Mouse (Mus musculus): ENCODE results near the gene Fcho2. TPM values are rescaled to one million over a fixed set of nuclear protein-coding genes. Genes with fewer than 3 reads are reported as not detected.

Gene Fcho2
- polyA plus RNA-seq, 1 experiment from 2014 or later: 23.0 TPM

- no peak overlapping the region for H3K27ac ChIP-seq (ENCODE audit: low read length)
- 93% methylated on average over 6 of the region's 6 CpGs for WGBS
- H3K4me3 ChIP-seq (ENCODE audit: low read depth, low read length): no peak overlapping the region
- H3K9me3 ChIP-seq (replicated peaks; ENCODE audit: control insufficient read depth, low read length, poor library complexity, severe bottlenecking): no peaks in the 10 kb centered on the region
- no peak overlapping the region for H3K9ac ChIP-seq (ENCODE audit: low read depth, low read length)
- peaks cover 18% of the 10 kb centered on the region for H3K36me3 ChIP-seq (ENCODE audit: control insufficient read depth, insufficient read depth, low read length)
- no peaks in the 10 kb centered on the region for H3K27me3 ChIP-seq (ENCODE audit: control insufficient read depth, insufficient read depth, low read depth, low read length)
- H3K4me1 ChIP-seq (ENCODE audit: control insufficient read depth, insufficient read depth, low read length): no peaks in the 10 kb centered on the region
- H3K4me2 ChIP-seq (ENCODE audit: low read length): no peak overlapping the region
- ATAC-seq: no peak
Measured at GRCm38 (mm10) chr13:98743214-98743613, 72.0 kb downstream of the Fcho2 start.

- WGBS: 94% methylated on average over 2 of the region's 2 CpGs
- Histone ChIP-seq H3K9me3 (replicated peaks; ENCODE audit: control insufficient read depth, low read length, poor library complexity, severe bottlenecking) (no peaks in the 10 kb centered on the region), H3K27ac (ENCODE audit: low read length) (no peak overlapping the region), H3K36me3 (ENCODE audit: control insufficient read depth, insufficient read depth, low read length) (peaks cover 7% of the 10 kb centered on the region; the same call in 1 of the 2 replicates), H3K4me2 (ENCODE audit: low read length) (no peak overlapping the region), H3K27me3 (ENCODE audit: control insufficient read depth, insufficient read depth, low read depth, low read length) (no peaks in the 10 kb centered on the region), H3K4me3 (ENCODE audit: low read depth, low read length) (no peak overlapping the region), H3K9ac (ENCODE audit: low read depth, low read length) (no peak overlapping the region), H3K4me1 (ENCODE audit: control insufficient read depth, insufficient read depth, low read length) (no peaks in the 10 kb centered on the region)
- no peak for ATAC-seq
Measured at GRCm38 (mm10) chr13:98738213-98738612, 77.0 kb downstream of the Fcho2 start.

- H3K27ac ChIP-seq (ENCODE audit: low read length): no peak overlapping the region
- no peaks in the 10 kb centered on the region for H3K9me3 ChIP-seq (replicated peaks; ENCODE audit: control insufficient read depth, low read length, poor library complexity, severe bottlenecking)
- H3K27me3 ChIP-seq (ENCODE audit: control insufficient read depth, insufficient read depth, low read depth, low read length): no peaks in the 10 kb centered on the region
- 48% methylated on average over 3 of the region's 3 CpGs for WGBS
- ATAC-seq: no peak
- H3K9ac ChIP-seq (ENCODE audit: low read depth, low read length): no peak overlapping the region
- H3K4me3 ChIP-seq (ENCODE audit: low read depth, low read length): no peak overlapping the region
- H3K4me2 ChIP-seq (ENCODE audit: low read length): no peak overlapping the region
- peaks cover 9% of the 10 kb centered on the region; the same call in 1 of the 2 replicates for H3K36me3 ChIP-seq (ENCODE audit: control insufficient read depth, insufficient read depth, low read length)
- no peaks in the 10 kb centered on the region for H3K4me1 ChIP-seq (ENCODE audit: control insufficient read depth, insufficient read depth, low read length)
Measured at GRCm38 (mm10) chr13:98733292-98733691, 82.0 kb downstream of the Fcho2 start.

- Histone ChIP-seq H3K4me2 (ENCODE audit: low read length) (no peak overlapping the region), H3K36me3 (ENCODE audit: control insufficient read depth, insufficient read depth, low read length) (peaks cover 12% of the 10 kb centered on the region; the same call in 1 of the 2 replicates), H3K9ac (ENCODE audit: low read depth, low read length) (no peak overlapping the region), H3K4me3 (ENCODE audit: low read depth, low read length) (no peak overlapping the region), H3K4me1 (ENCODE audit: control insufficient read depth, insufficient read depth, low read length) (no peaks in the 10 kb centered on the region), H3K27ac (ENCODE audit: low read length) (no peak overlapping the region), H3K27me3 (ENCODE audit: control insufficient read depth, insufficient read depth, low read depth, low read length) (no peaks in the 10 kb centered on the region), H3K9me3 (replicated peaks; ENCODE audit: control insufficient read depth, low read length, poor library complexity, severe bottlenecking) (no peaks in the 10 kb centered on the region)
- 93% methylated on average over 1 of the region's 1 CpGs for WGBS
- ATAC-seq: no peak
Measured at GRCm38 (mm10) chr13:98729271-98730062, 85.8 kb downstream of the Fcho2 start.

- no peak overlapping the region for H3K4me3 ChIP-seq (ENCODE audit: low read depth, low read length)
- no peaks in the 10 kb centered on the region for H3K27me3 ChIP-seq (ENCODE audit: control insufficient read depth, insufficient read depth, low read depth, low read length)
- H3K36me3 ChIP-seq (ENCODE audit: control insufficient read depth, insufficient read depth, low read length): peaks cover 6% of the 10 kb centered on the region; the same call in 1 of the 2 replicates
- no peak overlapping the region for H3K9ac ChIP-seq (ENCODE audit: low read depth, low read length)
- 57% methylated on average over 4 of the region's 4 CpGs for WGBS
- no peaks in the 10 kb centered on the region for H3K9me3 ChIP-seq (replicated peaks; ENCODE audit: control insufficient read depth, low read length, poor library complexity, severe bottlenecking)
- ATAC-seq: no peak
- H3K4me2 ChIP-seq (ENCODE audit: low read length): no peak overlapping the region
- no peak overlapping the region for H3K27ac ChIP-seq (ENCODE audit: low read length)
- H3K4me1 ChIP-seq (ENCODE audit: control insufficient read depth, insufficient read depth, low read length): no peaks in the 10 kb centered on the region
Measured at GRCm38 (mm10) chr13:98726494-98726893, 88.8 kb downstream of the Fcho2 start.

GRCm38 (mm10) chr13:98723430-98723829 lies 91.8 kb downstream of the Fcho2 start:
- Histone ChIP-seq H3K4me2 (ENCODE audit: low read length) (no peak overlapping the region), H3K27ac (ENCODE audit: low read length) (no peak overlapping the region), H3K9ac (ENCODE audit: low read depth, low read length) (no peak overlapping the region), H3K27me3 (ENCODE audit: control insufficient read depth, insufficient read depth, low read depth, low read length) (no peaks in the 10 kb centered on the region), H3K9me3 (replicated peaks; ENCODE audit: control insufficient read depth, low read length, poor library complexity, severe bottlenecking) (no peaks in the 10 kb centered on the region), H3K4me3 (ENCODE audit: low read depth, low read length) (no peak overlapping the region), H3K4me1 (ENCODE audit: control insufficient read depth, insufficient read depth, low read length) (no peaks in the 10 kb centered on the region), H3K36me3 (ENCODE audit: control insufficient read depth, insufficient read depth, low read length) (peaks cover 6% of the 10 kb centered on the region; the same call in 1 of the 2 replicates)
- ATAC-seq: no peak
- 96% methylated on average over 1 of the region's 1 CpGs for WGBS

GRCm38 (mm10) chr13:98722296-98722695 lies 93.0 kb downstream of the Fcho2 start:
- no peaks in the 10 kb centered on the region for H3K9me3 ChIP-seq (replicated peaks; ENCODE audit: control insufficient read depth, low read length, poor library complexity, severe bottlenecking)
- H3K4me3 ChIP-seq (ENCODE audit: low read depth, low read length): no peak overlapping the region
- H3K4me1 ChIP-seq (ENCODE audit: control insufficient read depth, insufficient read depth, low read length): no peaks in the 10 kb centered on the region
- peaks cover 6% of the 10 kb centered on the region; the same call in 1 of the 2 replicates for H3K36me3 ChIP-seq (ENCODE audit: control insufficient read depth, insufficient read depth, low read length)
- no peak overlapping the region for H3K9ac ChIP-seq (ENCODE audit: low read depth, low read length)
- no peak overlapping the region for H3K27ac ChIP-seq (ENCODE audit: low read length)
- H3K4me2 ChIP-seq (ENCODE audit: low read length): no peak overlapping the region
- ATAC-seq: no peak
- no peaks in the 10 kb centered on the region for H3K27me3 ChIP-seq (ENCODE audit: control insufficient read depth, insufficient read depth, low read depth, low read length)
- 45% methylated on average over 1 of the region's 1 CpGs for WGBS

- no peaks in the 10 kb centered on the region for H3K4me1 ChIP-seq (ENCODE audit: control insufficient read depth, insufficient read depth, low read length)
- H3K4me2 ChIP-seq (ENCODE audit: low read length): no peak overlapping the region
- ATAC-seq: no peak
- no peak overlapping the region for H3K9ac ChIP-seq (ENCODE audit: low read depth, low read length)
- H3K27me3 ChIP-seq (ENCODE audit: control insufficient read depth, insufficient read depth, low read depth, low read length): no peaks in the 10 kb centered on the region
- H3K9me3 ChIP-seq (replicated peaks; ENCODE audit: control insufficient read depth, low read length, poor library complexity, severe bottlenecking): no peaks in the 10 kb centered on the region
- H3K4me3 ChIP-seq (ENCODE audit: low read depth, low read length): no peak overlapping the region
- H3K27ac ChIP-seq (ENCODE audit: low read length): no peak overlapping the region
- H3K36me3 ChIP-seq (ENCODE audit: control insufficient read depth, insufficient read depth, low read length): no peaks in the 10 kb centered on the region
- WGBS: 90% methylated on average over 8 of the region's 8 CpGs
Measured at GRCm38 (mm10) chr13:98716176-98716575, 99.1 kb downstream of the Fcho2 start.

GRCm38 (mm10) chr13:98715443-98715990 lies 99.7 kb downstream of the Fcho2 start:
- Histone ChIP-seq H3K27me3 (ENCODE audit: control insufficient read depth, insufficient read depth, low read depth, low read length) (no peaks in the 10 kb centered on the region), H3K27ac (ENCODE audit: low read length) (no peak overlapping the region), H3K4me2 (ENCODE audit: low read length) (no peak overlapping the region), H3K9ac (ENCODE audit: low read depth, low read length) (no peak overlapping the region), H3K9me3 (replicated peaks; ENCODE audit: control insufficient read depth, low read length, poor library complexity, severe bottlenecking) (no peaks in the 10 kb centered on the region), H3K4me3 (ENCODE audit: low read depth, low read length) (no peak overlapping the region), H3K36me3 (ENCODE audit: control insufficient read depth, insufficient read depth, low read length) (no peaks in the 10 kb centered on the region), H3K4me1 (ENCODE audit: control insufficient read depth, insufficient read depth, low read length) (no peaks in the 10 kb centered on the region)
- no peak for ATAC-seq
- WGBS: 82% methylated on average over 6 of the region's 6 CpGs

Data from midbrain, embryonic 16.5 days (tissue).